Comparison of ENCODE assay signal across 11 mouse cellular contexts in genomic region chr16:29656901-29657300, GRCm38 (mm10).
DNase-seq lines count a peak whose midpoint lies in the region; ATAC-seq and TF ChIP-seq lines count a peak whose summit lies in the region.
"Had no signal": no experiment of that assay in that cellular context is flagged by ENCODE, and none has a peak within 500 bp of the region (broad histone marks: within the 10 kb centered on the region; RNA-seq: fewer than 3 reads in every experiment).

No protein-coding gene starts in this region.

- DNase-seq in cerebellum, adult 9-10 months, result peak; percentile 17
- DNase-seq in cerebellum, adult 11-12 months, result no peak
- DNase-seq in midbrain, embryonic 10.5 days (ENCODE audit: low spot score), result no peak
- peak; percentile 40 for DNase-seq in forebrain, postnatal 0 days

- H3K36me3 ChIP-seq in hindbrain, embryonic 15.5 days, result peaks cover 3% of the 10 kb centered on the region
- H3K36me3 ChIP-seq in hindbrain, embryonic 13.5 days, result peaks cover 10% of the 10 kb centered on the region
- peaks cover 5% of the 10 kb centered on the region for H3K36me3 ChIP-seq in midbrain, embryonic 10.5 days
- H3K36me3 ChIP-seq in midbrain, embryonic 16.5 days (ENCODE audit: control insufficient read depth, insufficient read depth, low read length), result peaks cover 2% of the 10 kb centered on the region; the same call in 1 of the 2 replicates
- H3K36me3 ChIP-seq in forebrain, postnatal 0 days (ENCODE audit: insufficient read depth), result peaks cover 1% of the 10 kb centered on the region; the same call in 1 of the 2 replicates

- no peak overlapping the region; the same call in 1 of the 2 replicates for H3K27ac ChIP-seq in hindbrain, embryonic 15.5 days (replicated peaks)
- H3K27ac ChIP-seq in hindbrain, embryonic 13.5 days, result no peak overlapping the region
- H3K27ac ChIP-seq in midbrain, embryonic 10.5 days (replicated peaks), result 0 out of 2 replicates have a peak overlapping the region, but pooled peaks have one; percentile 38
- H3K27ac ChIP-seq in midbrain, embryonic 16.5 days (ENCODE audit: low read length), result no peak overlapping the region
- peak overlapping the region; percentile 79; the same call in 1 of the 2 replicates for H3K27ac ChIP-seq in forebrain, postnatal 0 days (ENCODE audit: low read depth, low read length)
- H3K27ac ChIP-seq: embryonic facial prominence, embryonic 12.5 days; liver, embryonic 14.5 days; macrophage had no signal

- H3K9me3 ChIP-seq in hindbrain, embryonic 15.5 days, result no peaks in the 10 kb centered on the region
- no peaks in the 10 kb centered on the region for H3K9me3 ChIP-seq in hindbrain, embryonic 13.5 days
- H3K9me3 ChIP-seq in midbrain, embryonic 10.5 days (replicated peaks), result no peaks in the 10 kb centered on the region
- no peaks in the 10 kb centered on the region for H3K9me3 ChIP-seq in midbrain, embryonic 16.5 days (replicated peaks; ENCODE audit: control insufficient read depth, low read length, poor library complexity, severe bottlenecking)
- no peaks in the 10 kb centered on the region for H3K9me3 ChIP-seq in forebrain, postnatal 0 days (ENCODE audit: low read length)
- H3K9me3 ChIP-seq: embryonic facial prominence, embryonic 12.5 days had no signal

- H3K4me2 ChIP-seq in hindbrain, embryonic 15.5 days, result peak overlapping the region; percentile 52; the same call in 1 of the 2 replicates
- no peak overlapping the region for H3K4me2 ChIP-seq in hindbrain, embryonic 13.5 days
- no peak overlapping the region; the same call in 1 of the 2 replicates for H3K4me2 ChIP-seq in midbrain, embryonic 16.5 days (ENCODE audit: low read length)
- no peak overlapping the region for H3K4me2 ChIP-seq in forebrain, postnatal 0 days (ENCODE audit: low read depth)

- no peak overlapping the region for H3K4me3 ChIP-seq in hindbrain, embryonic 15.5 days
- no peak overlapping the region for H3K4me3 ChIP-seq in hindbrain, embryonic 13.5 days
- H3K4me3 ChIP-seq in midbrain, embryonic 10.5 days, result no peak overlapping the region
- H3K4me3 ChIP-seq in midbrain, embryonic 16.5 days (ENCODE audit: low read depth, low read length), result no peak overlapping the region
- H3K4me3 ChIP-seq in forebrain, postnatal 0 days (ENCODE audit: low read depth, low read length), result no peak overlapping the region

- H3K9ac ChIP-seq in hindbrain, embryonic 15.5 days, result no peak overlapping the region
- no peak overlapping the region for H3K9ac ChIP-seq in hindbrain, embryonic 13.5 days
- H3K9ac ChIP-seq in midbrain, embryonic 16.5 days (ENCODE audit: low read depth, low read length), result no peak overlapping the region
- H3K9ac ChIP-seq in forebrain, postnatal 0 days, result no peak overlapping the region
- H3K9ac ChIP-seq: embryonic facial prominence, embryonic 12.5 days; liver, embryonic 14.5 days had no signal

- peaks cover 26% of the 10 kb centered on the region for H3K4me1 ChIP-seq in hindbrain, embryonic 15.5 days (replicated peaks)
- H3K4me1 ChIP-seq in hindbrain, embryonic 13.5 days (replicated peaks), result peaks cover 28% of the 10 kb centered on the region
- H3K4me1 ChIP-seq in midbrain, embryonic 10.5 days, result peaks cover 38% of the 10 kb centered on the region
- H3K4me1 ChIP-seq in midbrain, embryonic 16.5 days (ENCODE audit: control insufficient read depth, insufficient read depth, low read length), result peaks cover 6% of the 10 kb centered on the region
- H3K4me1 ChIP-seq in forebrain, postnatal 0 days (ENCODE audit: insufficient read depth), result peaks cover 14% of the 10 kb centered on the region

- 28% methylated on average over 10 of the region's 10 CpGs for WGBS in hindbrain, embryonic 15.5 days
- WGBS in hindbrain, embryonic 13.5 days, result 37% methylated on average over 10 of the region's 10 CpGs
- WGBS in midbrain, embryonic 10.5 days, result 55% methylated on average over 10 of the region's 10 CpGs
- 29% methylated on average over 10 of the region's 10 CpGs for WGBS in midbrain, embryonic 16.5 days
- WGBS in forebrain, postnatal 0 days, result 28% methylated on average over 10 of the region's 10 CpGs

- TF ChIP-seq CTCF in forebrain, postnatal 0 days (IDR thresholded peaks at IDR 0.05; ENCODE audit: low read depth), result no peak

- peaks cover 64% of the 10 kb centered on the region for H3K27me3 ChIP-seq in hindbrain, embryonic 15.5 days
- peaks cover 89% of the 10 kb centered on the region for H3K27me3 ChIP-seq in hindbrain, embryonic 13.5 days
- H3K27me3 ChIP-seq in midbrain, embryonic 10.5 days (ENCODE audit: low read depth, poor library complexity, severe bottlenecking), result peaks cover 98% of the 10 kb centered on the region
- peaks cover 29% of the 10 kb centered on the region for H3K27me3 ChIP-seq in midbrain, embryonic 16.5 days (ENCODE audit: control insufficient read depth, insufficient read depth, low read depth, low read length)
- no peaks in the 10 kb centered on the region for H3K27me3 ChIP-seq in forebrain, postnatal 0 days (ENCODE audit: insufficient read depth, low read length)
- H3K27me3 ChIP-seq: embryonic facial prominence, embryonic 12.5 days had no signal

- no peak for ATAC-seq in hindbrain, embryonic 15.5 days (ENCODE audit: low FRiP score, low read depth)
- ATAC-seq in hindbrain, embryonic 13.5 days (ENCODE audit: low FRiP score), result no peak
- ATAC-seq in midbrain, embryonic 16.5 days, result no peak
- ATAC-seq in forebrain, postnatal 0 days, result no peak
- no peak for ATAC-seq in CD4-positive, CD25-positive, alpha-beta regulatory T cell, adult 4 months

Comparison
In these comparisons a context has a peak if more than half of its experiments do, and no peak if none do; other contexts are left out.
1. DNase-seq: peak in cerebellum, adult 9-10 months (single experiment) and forebrain, postnatal 0 days (single experiment); none in cerebellum, adult 11-12 months (single experiment) and midbrain, embryonic 10.5 days (single experiment).
2. H3K27ac ChIP-seq: peak in midbrain, embryonic 10.5 days (single experiment) and forebrain, postnatal 0 days (single experiment); none in hindbrain, embryonic 15.5 days (single experiment), hindbrain, embryonic 13.5 days (single experiment) and midbrain, embryonic 16.5 days (single experiment).